Mouse (Mus musculus) cerebellum, adult 9-11 months (tissue): ENCODE data around the gene Adgrg3.

Experiments
- DNase-seq: peaks from one replicate; pipeline ENCODE4 v3.0.0; 2022

Gene Adgrg3

DNA sequence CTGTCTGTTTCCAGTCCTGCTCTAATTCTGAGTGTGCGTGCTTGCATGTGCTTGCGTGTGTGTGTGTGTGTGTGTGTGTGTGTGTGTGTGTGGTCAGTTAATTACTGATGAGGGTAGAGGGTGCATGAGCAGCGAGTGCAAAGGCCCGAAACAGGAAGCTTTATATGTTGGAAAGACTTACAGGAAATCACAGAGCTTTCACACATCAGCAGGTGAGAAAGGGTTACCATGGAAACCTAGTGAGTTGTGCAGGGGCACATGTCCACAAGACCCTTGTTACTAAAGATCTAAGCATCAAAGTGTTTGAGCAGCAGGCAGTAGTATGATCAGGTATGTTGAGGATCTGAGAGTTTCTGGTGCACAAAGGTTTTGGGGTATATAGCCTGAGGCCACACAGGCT is 66.8 kb downstream of the Adgrg3 start:
- DNase-seq, result no peak

DNA sequence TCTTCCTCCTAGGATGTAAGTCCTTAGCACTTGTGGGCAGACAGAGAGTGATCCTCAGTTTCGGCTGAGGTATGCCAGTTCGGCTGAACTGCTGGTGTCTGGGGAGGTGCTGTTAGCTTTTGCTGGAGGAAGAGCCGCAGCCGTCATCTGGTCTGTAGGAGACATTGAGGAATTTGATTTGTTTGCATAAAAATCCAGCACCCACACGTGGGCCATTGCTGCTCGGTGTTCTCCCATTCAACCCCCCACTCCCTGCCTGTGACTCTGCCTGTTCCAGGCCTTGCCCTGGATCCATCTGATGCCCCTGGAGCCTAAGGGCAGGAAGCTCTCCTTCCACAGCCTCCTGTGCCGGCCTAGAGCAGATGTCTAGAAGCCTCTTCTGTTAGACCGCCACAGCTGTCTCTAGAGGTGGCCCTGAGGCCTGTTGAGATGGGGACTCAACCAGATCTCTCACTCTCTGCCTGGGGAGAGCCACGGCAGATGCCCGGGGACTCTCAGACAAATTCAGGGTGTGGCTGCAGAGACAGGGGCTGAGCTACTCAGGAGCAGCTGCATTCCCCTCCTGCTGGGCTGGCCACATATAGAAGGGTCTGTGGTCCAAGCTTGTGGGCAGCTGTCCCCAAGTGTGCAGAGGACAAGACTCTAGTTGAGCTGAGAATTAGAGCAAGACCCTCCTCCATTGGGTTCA is 67.4 kb downstream of the Adgrg3 start:
- no peak for DNase-seq

DNA sequence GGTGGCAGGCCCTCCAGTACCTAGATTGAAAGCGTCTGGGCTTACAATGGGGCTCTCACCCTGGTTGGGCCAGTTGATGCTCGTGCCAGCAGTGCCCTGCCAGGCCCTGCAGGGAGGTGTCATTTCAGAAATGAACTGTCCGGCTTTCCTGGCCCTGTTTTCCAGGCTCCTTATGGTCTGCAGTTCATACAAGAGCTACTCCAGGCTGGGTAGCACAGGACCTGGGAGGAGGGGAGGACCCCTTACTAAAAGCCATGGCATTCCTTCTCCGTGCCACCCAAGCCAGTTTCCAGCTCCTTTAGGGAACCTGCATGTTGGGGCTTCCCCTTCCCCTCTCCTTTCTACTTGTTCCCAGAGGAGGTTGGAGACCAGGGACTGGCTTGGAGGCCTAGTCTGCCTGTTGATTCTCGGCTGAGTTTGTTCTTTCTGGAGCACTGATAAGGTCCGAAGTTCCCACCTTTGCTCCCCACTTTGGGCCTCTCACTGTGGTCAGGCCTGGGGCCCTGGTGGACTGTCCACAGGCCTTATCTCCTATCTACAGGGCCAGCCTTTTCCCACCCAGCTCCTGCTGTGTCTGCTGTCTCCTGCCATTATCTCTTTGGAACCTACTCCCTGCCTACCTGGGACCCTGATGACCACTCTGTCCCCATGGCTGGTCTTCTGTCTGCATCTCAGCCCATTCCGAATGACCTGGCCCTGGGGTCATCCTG is 68.1 kb downstream of the Adgrg3 start:
- peak; percentile 79 for DNase-seq

DNA sequence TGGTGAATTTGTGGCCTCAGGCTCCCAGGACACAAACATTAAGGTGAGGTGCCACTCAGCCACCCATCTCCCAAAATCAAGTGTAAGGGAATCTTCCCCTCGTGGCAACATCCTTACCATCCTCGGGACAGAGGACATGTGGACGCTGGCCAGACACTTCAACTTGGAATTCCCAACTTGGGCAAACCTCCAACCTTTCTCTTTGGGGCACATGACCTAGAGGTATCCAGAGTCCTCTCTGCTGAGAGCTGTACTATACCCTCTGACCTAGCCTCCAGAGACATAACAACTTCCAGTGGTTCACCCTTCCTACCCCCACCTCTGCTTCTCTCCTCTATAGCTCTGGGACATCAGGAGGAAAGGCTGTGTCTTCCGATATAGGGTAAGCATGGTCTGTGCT is 76.1 kb downstream of the Adgrg3 start:
- no peak for DNase-seq
